Mouse (Mus musculus): ENCODE data around the gene Rgs2. TPM values are rescaled to one million over a fixed set of nuclear protein-coding genes. Genes with fewer than 3 reads are reported as not detected.

Gene Rgs2
- polyA plus RNA-seq (2016; fragmentation: Nextera tagmentation; extraction: Ambion mirVana), result 9.8 and 11.3 TPM in 2 replicates

DNA sequence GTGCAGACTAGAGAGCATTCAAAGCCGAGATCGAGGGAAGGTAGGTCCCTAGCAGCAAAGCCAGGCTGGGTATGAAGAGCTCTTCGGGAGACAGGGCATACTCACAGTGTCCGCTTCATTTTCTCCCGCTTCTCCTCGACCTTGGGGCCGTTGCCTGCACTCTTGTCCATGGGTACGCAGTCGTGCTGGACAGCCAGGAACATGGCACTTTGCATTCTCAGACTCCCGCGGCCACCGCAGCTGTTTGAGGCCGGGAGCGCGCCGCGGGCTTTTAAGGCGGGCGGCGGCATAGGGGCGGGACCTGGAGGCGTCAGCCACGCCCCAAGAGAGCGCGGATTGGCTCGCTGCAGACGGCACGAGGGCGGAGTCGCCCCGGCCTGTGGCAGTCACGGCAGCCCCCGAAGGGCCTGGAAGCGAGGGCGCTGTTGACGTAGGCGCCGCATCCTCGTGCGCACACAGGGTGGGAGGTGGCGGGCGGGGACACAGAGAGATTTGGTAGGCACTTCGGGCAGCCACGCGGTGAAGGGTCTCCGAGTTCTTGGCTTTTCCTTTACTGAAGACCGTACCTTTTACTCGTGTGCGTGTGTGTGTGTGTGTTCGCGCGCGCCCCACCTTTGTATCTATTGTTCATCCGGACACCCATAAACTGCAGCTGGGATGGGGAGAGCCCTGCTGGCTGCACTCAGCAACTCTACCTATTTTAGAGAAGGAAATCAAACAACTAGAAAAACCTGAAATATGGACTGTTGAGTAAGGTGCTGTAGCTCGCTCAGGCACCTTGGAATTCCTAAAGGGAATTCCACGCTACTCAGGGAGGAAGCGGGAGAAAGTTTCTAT, at the start of gene Rgs2:
Gene Rgs2 (minus strand): TSS at position 258 of the 837 bp plus-strand sequence.
- 0 out of 2 replicates have a peak within 1 kb of the TSS, but pooled peaks have one; percentile 41 for H3K27ac ChIP-seq
- under 1% methylated on average over 57 of the region's 57 CpGs for WGBS (ENCODE audit: insufficient replicate concordance)
- H3K4me1 ChIP-seq, result peaks cover 20% of the 10 kb centered on the region

DNA sequence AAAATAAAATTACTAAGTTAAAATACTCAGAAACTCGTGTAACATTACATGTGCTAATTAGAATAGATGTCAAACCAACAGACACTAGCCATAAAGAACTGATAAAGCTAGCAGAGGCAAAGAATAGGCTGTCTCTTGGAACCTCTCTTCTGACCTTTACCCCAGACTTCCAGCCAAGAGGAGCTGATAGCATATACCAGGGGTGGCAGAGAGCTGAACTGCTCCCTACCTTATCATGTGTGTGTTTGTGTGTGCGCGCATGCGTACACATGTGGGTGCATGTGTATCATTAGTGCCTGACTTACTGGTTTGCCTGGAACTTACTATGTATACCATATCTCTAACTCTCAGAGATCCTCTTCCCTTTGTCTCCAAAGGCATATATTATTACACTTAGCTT, 49.4 kb upstream of the Rgs2 start:
- 80% methylated on average over 4 of the region's 4 CpGs for WGBS (ENCODE audit: insufficient replicate concordance)
- Histone ChIP-seq H3K4me3 (no peak overlapping the region), H3K27me3 (replicated peaks) (no peaks in the 10 kb centered on the region)

More for the DNA sequence above, at the start of gene Rgs2:
- H3K9me3 ChIP-seq (replicated peaks), result no peaks in the 10 kb centered on the region
- H3K4me3 ChIP-seq, result peak within 1 kb of the TSS; percentile 61
- ATAC-seq, result peak; percentile 99
- H3K4me2 ChIP-seq, result peak within 1 kb of the TSS; percentile 82
- peaks cover 8% of the 10 kb centered on the region; the same call in 1 of the 2 replicates for H3K27me3 ChIP-seq (replicated peaks)
- H3K36me3 ChIP-seq, result no peaks in the 10 kb centered on the region
- peak within 1 kb of the TSS; percentile 63 for H3K9ac ChIP-seq

GRCm38 (mm10) chr1:144041826-144042225, 37.9 kb upstream of the Rgs2 start:
- 44% methylated on average over 2 of the region's 2 CpGs for WGBS (ENCODE audit: insufficient replicate concordance)
- no peak for ATAC-seq
- H3K36me3 ChIP-seq, result no peaks in the 10 kb centered on the region
- H3K27ac ChIP-seq, result no peak overlapping the region
- H3K27me3 ChIP-seq (replicated peaks), result no peaks in the 10 kb centered on the region
- no peaks in the 10 kb centered on the region for H3K9me3 ChIP-seq (replicated peaks)
- H3K4me2 ChIP-seq, result no peak overlapping the region
- H3K4me1 ChIP-seq, result no peaks in the 10 kb centered on the region
- no peak overlapping the region for H3K4me3 ChIP-seq
- H3K9ac ChIP-seq, result no peak overlapping the region

More for the DNA sequence above, 49.4 kb upstream of the Rgs2 start:
- no peak for ATAC-seq
- Histone ChIP-seq H3K9ac (no peak overlapping the region), H3K4me2 (no peak overlapping the region), H3K27ac (no peak overlapping the region), H3K4me1 (no peaks in the 10 kb centered on the region), H3K36me3 (no peaks in the 10 kb centered on the region), H3K9me3 (replicated peaks) (no peaks in the 10 kb centered on the region)

DNA sequence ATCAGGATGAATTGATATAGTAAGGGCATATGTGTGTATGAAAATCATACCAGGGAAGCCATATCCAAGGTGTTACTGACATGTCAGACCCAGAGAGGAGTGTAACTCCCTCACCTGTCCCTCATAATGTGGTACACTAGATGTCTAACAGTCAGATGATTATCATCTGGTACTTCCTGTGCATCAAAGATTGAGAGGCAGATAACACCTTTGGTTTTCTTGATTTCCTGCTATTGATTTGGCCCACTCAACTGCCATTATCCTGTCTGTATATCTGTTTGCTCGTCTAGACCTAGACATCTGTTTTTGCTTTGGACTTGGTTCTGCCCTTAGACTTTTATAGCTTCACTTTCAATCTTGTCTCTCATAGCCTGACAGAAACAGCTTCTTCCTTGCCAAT, 29.5 kb upstream of the Rgs2 start:
- no peak overlapping the region for H3K4me2 ChIP-seq
- no peak overlapping the region for H3K4me3 ChIP-seq
- no peaks in the 10 kb centered on the region for H3K36me3 ChIP-seq
- ATAC-seq, result no peak
- no peak overlapping the region for H3K9ac ChIP-seq
- no peaks in the 10 kb centered on the region for H3K27me3 ChIP-seq (replicated peaks)
- no peaks in the 10 kb centered on the region for H3K4me1 ChIP-seq
- no peaks in the 10 kb centered on the region for H3K9me3 ChIP-seq (replicated peaks)
- no peak overlapping the region for H3K27ac ChIP-seq
- WGBS (ENCODE audit: insufficient replicate concordance), result 58% methylated on average over 1 of the region's 1 CpGs

DNA sequence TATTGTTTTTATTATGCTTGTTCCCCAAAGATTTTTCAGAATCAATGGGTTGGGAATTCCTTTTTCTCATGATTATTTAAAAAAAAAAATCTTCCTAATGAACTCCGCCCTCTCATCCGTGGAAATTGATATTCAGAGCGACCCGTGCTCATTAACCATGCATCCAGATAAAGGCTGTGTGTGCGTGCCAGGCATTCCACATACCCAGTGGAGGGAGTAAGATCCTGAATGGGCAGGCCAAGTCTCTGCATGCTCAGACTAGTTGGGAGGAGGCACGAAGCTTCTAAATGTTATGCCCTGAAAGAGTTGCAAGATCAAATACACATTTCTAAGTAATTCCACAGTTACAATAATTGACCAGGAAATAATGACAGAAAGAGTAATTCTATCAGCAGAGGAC, 26.5 kb upstream of the Rgs2 start:
- no peaks in the 10 kb centered on the region for H3K9me3 ChIP-seq (replicated peaks)
- H3K36me3 ChIP-seq, result no peaks in the 10 kb centered on the region
- no peak overlapping the region for H3K9ac ChIP-seq
- no peak overlapping the region for H3K4me3 ChIP-seq
- H3K27ac ChIP-seq, result no peak overlapping the region
- 65% methylated on average over 6 of the region's 6 CpGs for WGBS (ENCODE audit: insufficient replicate concordance)
- H3K27me3 ChIP-seq (replicated peaks), result no peaks in the 10 kb centered on the region
- ATAC-seq, result no peak
- H3K4me2 ChIP-seq, result no peak overlapping the region
- H3K4me1 ChIP-seq, result no peaks in the 10 kb centered on the region

GRCm38 (mm10) chr1:144029679-144030078, 25.7 kb upstream of the Rgs2 start:
- H3K4me2 ChIP-seq, result no peak overlapping the region
- H3K27me3 ChIP-seq (replicated peaks), result no peaks in the 10 kb centered on the region
- no peak overlapping the region for H3K27ac ChIP-seq
- no peaks in the 10 kb centered on the region for H3K9me3 ChIP-seq (replicated peaks)
- no peak overlapping the region for H3K9ac ChIP-seq
- WGBS (ENCODE audit: insufficient replicate concordance), result 77% methylated on average over 10 of the region's 10 CpGs
- no peaks in the 10 kb centered on the region for H3K4me1 ChIP-seq
- no peak for ATAC-seq
- no peaks in the 10 kb centered on the region for H3K36me3 ChIP-seq
- no peak overlapping the region for H3K4me3 ChIP-seq

GRCm38 (mm10) chr1:144018417-144018958, 14.5 kb upstream of the Rgs2 start:
- Histone ChIP-seq H3K36me3 (no peaks in the 10 kb centered on the region), H3K4me1 (no peaks in the 10 kb centered on the region), H3K27ac (no peak overlapping the region), H3K4me2 (no peak overlapping the region), H3K4me3 (no peak overlapping the region), H3K9ac (no peak overlapping the region), H3K9me3 (replicated peaks) (no peaks in the 10 kb centered on the region), H3K27me3 (replicated peaks) (no peaks in the 10 kb centered on the region)
- 28% methylated on average over 7 of the region's 7 CpGs for WGBS (ENCODE audit: insufficient replicate concordance)
- ATAC-seq, result no peak; the same call in 1 of the 2 replicates

DNA sequence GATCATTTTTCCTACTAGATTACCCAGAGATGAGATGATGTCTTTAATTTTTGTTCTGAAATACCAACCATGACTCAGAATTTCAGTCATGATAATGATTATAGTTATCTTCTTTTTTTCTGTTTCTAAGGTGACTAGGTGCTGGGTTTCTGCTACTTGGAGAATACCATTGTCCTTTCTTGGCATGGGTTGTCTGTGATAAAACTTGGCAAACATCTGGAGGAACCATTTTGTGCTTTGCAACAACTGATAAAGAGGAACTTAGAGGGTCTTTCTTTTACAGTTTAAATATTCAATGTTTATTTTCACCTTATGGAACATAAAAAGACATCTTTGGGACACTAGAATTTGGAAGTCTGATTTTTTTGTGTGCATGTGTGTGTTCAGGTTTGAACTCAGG, 10.0 kb upstream of the Rgs2 start:
- H3K4me1 ChIP-seq, result no peaks in the 10 kb centered on the region
- no peak overlapping the region for H3K27ac ChIP-seq
- no peak overlapping the region for H3K4me3 ChIP-seq
- H3K27me3 ChIP-seq (replicated peaks), result no peaks in the 10 kb centered on the region; the same call in 1 of the 2 replicates
- ATAC-seq, result no peak
- no peaks in the 10 kb centered on the region for H3K9me3 ChIP-seq (replicated peaks)
- no peak overlapping the region for H3K4me2 ChIP-seq
- H3K36me3 ChIP-seq, result no peaks in the 10 kb centered on the region
- no peak overlapping the region for H3K9ac ChIP-seq

GRCm38 (mm10) chr1:144007341-144007740, 3.4 kb upstream of the Rgs2 start:
- ATAC-seq, result no peak
- Histone ChIP-seq H3K4me1 (peaks cover 20% of the 10 kb centered on the region), H3K9ac (no peak overlapping the region), H3K27me3 (replicated peaks) (peaks cover 8% of the 10 kb centered on the region; the same call in 1 of the 2 replicates), H3K9me3 (replicated peaks) (no peaks in the 10 kb centered on the region), H3K4me3 (no peak overlapping the region), H3K36me3 (no peaks in the 10 kb centered on the region), H3K4me2 (no peak overlapping the region), H3K27ac (no peak overlapping the region)
- 42% methylated on average over 6 of the region's 6 CpGs for WGBS (ENCODE audit: insufficient replicate concordance)

GRCm38 (mm10) chr1:144006542-144006941, 2.6 kb upstream of the Rgs2 start:
- Histone ChIP-seq H3K27ac (no peak overlapping the region), H3K9ac (0 out of 2 replicates have a peak overlapping the region, but pooled peaks have one; percentile 22), H3K9me3 (replicated peaks) (no peaks in the 10 kb centered on the region), H3K4me3 (peak overlapping the region; percentile 33; the same call in 1 of the 2 replicates), H3K4me2 (peak overlapping the region; percentile 60), H3K27me3 (replicated peaks) (peaks cover 8% of the 10 kb centered on the region; the same call in 1 of the 2 replicates), H3K36me3 (no peaks in the 10 kb centered on the region), H3K4me1 (peaks cover 20% of the 10 kb centered on the region)
- no peak for ATAC-seq
- 4% methylated on average over 8 of the region's 8 CpGs for WGBS (ENCODE audit: insufficient replicate concordance)

DNA sequence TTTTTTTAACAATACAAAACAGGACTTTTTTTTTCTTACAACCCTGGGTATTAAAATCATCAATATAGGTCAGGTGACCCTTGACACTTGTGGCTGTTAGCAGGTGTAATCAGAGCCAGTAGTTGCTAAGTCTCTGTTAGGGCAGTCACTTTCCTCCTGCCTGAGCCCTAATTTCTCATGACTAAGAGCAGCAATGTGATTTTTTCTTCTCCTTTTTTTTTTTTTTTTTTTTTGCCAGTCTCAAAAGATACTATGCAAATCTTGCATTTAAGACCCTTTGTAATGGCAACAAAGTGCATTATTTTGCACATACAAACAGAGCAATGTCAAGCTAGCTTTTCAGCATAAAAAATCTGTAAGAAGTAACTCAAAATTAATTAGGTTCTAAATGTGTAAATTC, 1.7 kb upstream of the Rgs2 start:
- no peaks in the 10 kb centered on the region for H3K9me3 ChIP-seq (replicated peaks)
- no peak overlapping the region for H3K4me3 ChIP-seq
- H3K4me1 ChIP-seq, result peaks cover 20% of the 10 kb centered on the region
- H3K4me2 ChIP-seq, result no peak overlapping the region
- H3K36me3 ChIP-seq, result no peaks in the 10 kb centered on the region
- H3K9ac ChIP-seq, result no peak overlapping the region
- H3K27me3 ChIP-seq (replicated peaks), result peaks cover 8% of the 10 kb centered on the region; the same call in 1 of the 2 replicates
- no peak for ATAC-seq
- no peak overlapping the region for H3K27ac ChIP-seq

DNA sequence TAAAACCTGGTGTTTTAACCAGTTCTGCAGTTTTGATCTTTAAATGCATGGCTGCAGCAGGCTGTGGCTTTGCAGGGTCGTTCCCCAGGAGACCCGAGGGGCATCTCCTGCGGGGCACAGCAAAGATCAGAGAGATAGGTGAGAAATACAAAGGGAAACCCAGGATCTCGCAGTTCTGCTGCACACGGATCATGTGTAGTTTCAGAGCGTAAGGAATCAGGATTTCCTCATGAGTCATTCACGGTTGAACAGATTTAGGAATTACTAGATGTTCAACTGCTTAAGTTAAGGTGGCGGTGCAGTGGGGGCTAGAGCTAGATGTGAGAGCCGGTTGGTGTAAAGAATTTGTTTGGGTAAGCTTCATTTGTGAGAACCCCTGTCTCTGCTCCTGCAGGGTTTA, 780 bp upstream of the Rgs2 start:
- Histone ChIP-seq H3K27ac (no peak overlapping the region), H3K9me3 (replicated peaks) (no peaks in the 10 kb centered on the region), H3K36me3 (no peaks in the 10 kb centered on the region), H3K4me3 (peak overlapping the region; percentile 61), H3K9ac (peak overlapping the region; percentile 46), H3K4me2 (peak overlapping the region; percentile 82), H3K27me3 (replicated peaks) (peaks cover 8% of the 10 kb centered on the region; the same call in 1 of the 2 replicates), H3K4me1 (peaks cover 20% of the 10 kb centered on the region)
- WGBS (ENCODE audit: insufficient replicate concordance), result 12% methylated on average over 9 of the region's 9 CpGs
- no peak for ATAC-seq
